Mouse (Mus musculus) left cerebral cortex, adult 2 months (tissue): ENCODE measurements around the gene Vamp9. TPM values are rescaled to one million over a fixed set of nuclear protein-coding genes. Genes with fewer than 3 reads are reported as not detected.
A peak's percentile ranks its signal among the peaks of the same experiment; 100 is the strongest.

Experiments used
- DNase-seq, 2 experiments: peaks; one replicate each; pipeline ENCODE4 v3.0.0; 2021 to 2022; ENCODE audit warnings: low spot score in 2 of 2, mixed read lengths in 1 of 2; ENCODE audit errors: extremely low spot score in 1 of 2
- H3K27ac ChIP-seq: fragments of 200-600 bp; 2 replicates; pipeline ENCODE4 v1.8.1; 2022
- H3K4me3 ChIP-seq: fragments of 200-600 bp; 2 replicates; pipeline ENCODE4 v1.8.1; 2022
- CTCF ChIP-seq: fragments of 200-600 bp; IDR thresholded peaks from 2 replicates; pipeline ENCODE4 v1.8.1; 2022; ENCODE audit warnings: antibody characterized with exemption, mild to moderate bottlenecking, moderate library complexity
- intact Hi-C: fragments of 180-260 bp; cut with DNase I; formaldehyde crosslinking; loops from one replicate; pipeline ENCODE4 v1.15.1; 2025
- long read RNA-seq, 2 experiments: library from polyadenylated mRNA; stranded (forward); transcript quantifications; one replicate each; pipeline ENCODE4 v2.0.0; 2021; ENCODE audit warnings: borderline mapping rate in 2 of 2
- total RNA-seq, 2 experiments: library from RNA; stranded (reverse); gene quantifications; 2 replicates each; pipeline ENCODE4 v1.2.3; 2021

Gene Vamp9
- 1 to 10 TPM in 1 of 2 experiments, under 1 TPM in 1; 0.77 to 1.2 TPM for total RNA-seq
- long read RNA-seq, experiment 1, result 0 reads
- long read RNA-seq, experiment 2, partial matches to known transcripts, result 0 of 1 reads
- long read RNA-seq, experiment 2, other reads (novel, unspliced or antisense), result 1 of 1 reads

DNA sequence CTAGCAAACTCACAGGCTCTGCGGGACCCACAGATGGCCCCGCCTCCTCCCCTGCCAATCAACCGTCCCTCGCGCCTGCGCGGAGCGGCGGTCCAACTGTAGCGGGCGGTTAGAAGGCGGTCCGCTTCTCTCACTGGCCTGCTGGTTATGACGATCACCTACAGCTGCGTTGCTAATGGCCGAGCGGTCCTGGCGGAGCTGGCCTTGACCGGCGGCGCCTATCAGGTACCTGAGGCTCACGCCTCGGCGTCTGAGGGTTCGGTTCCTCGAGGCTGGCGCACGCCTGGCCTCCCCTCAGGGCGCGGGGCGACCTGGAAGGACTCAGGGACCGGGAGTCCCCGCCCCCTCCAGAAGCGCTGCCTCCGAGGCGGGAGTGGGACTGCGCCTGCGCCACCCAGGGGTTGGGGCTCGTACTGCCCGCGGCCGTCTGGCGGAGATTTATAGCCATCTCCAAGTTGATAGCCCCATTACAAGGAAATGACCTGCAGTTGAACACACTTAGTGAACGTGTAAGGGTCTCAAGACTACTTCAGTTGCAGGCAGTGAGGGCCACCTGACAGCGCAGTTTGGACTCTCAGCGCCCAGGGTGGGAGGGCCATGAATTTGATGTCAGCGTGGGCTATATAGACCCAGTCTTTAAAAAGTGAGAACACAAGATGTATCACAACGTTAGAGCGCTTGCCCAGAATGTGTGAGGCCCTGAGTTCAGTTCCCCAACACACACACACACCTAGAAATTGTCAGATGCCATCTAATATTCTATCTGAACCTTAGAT is at the start of gene Vamp9:
Gene Vamp9, plus strand, starts transcription at position 74 of the 776 bp plus-strand sequence.
- DNase-seq, result peak; percentile 93 to 94
- peak; percentile 58 for TF ChIP-seq CTCF
- H3K27ac ChIP-seq, result peak within 1 kb of the TSS; percentile 87
- intact Hi-C loops, result loop anchor here (5.0 kb wide), 1 partner anchor 71 kb away; the partner anchor contains the start of genes 4930524J08Rik and Hnrnpd
- H3K4me3 ChIP-seq, result peak within 1 kb of the TSS; percentile 65

DNA sequence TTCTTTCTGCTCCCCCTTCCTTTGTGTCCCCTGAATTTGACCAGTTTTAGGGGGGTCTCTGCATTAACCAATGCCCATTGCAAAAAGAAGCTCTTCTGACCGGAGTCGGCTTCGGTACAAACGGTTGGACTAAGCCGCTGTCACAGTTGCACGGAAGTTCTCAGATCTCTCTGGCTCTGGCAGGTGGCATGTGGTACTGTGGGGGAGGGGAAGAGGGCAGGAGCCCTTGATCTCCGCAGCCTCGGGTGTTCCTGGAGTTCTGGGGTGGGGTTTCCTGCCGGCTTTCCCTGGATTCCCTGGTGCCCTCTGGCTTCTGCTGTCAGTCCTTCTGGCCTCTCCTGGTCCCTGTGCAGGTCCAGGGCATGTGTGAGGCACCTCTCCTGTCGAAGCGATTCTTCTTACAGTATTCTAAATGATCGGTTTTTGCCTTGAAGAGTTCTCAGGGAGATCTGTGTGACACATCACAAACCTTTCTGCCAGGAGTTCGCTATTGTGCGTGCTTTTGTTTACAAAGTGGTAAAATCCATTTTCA is 48.9 kb upstream of the Vamp9 start:
- no peak for DNase-seq
- TF ChIP-seq CTCF, result no peak
- Histone ChIP-seq H3K4me3 (no peak overlapping the region), H3K27ac (no peak overlapping the region)
- intact Hi-C loops, result no loop called here

DNA sequence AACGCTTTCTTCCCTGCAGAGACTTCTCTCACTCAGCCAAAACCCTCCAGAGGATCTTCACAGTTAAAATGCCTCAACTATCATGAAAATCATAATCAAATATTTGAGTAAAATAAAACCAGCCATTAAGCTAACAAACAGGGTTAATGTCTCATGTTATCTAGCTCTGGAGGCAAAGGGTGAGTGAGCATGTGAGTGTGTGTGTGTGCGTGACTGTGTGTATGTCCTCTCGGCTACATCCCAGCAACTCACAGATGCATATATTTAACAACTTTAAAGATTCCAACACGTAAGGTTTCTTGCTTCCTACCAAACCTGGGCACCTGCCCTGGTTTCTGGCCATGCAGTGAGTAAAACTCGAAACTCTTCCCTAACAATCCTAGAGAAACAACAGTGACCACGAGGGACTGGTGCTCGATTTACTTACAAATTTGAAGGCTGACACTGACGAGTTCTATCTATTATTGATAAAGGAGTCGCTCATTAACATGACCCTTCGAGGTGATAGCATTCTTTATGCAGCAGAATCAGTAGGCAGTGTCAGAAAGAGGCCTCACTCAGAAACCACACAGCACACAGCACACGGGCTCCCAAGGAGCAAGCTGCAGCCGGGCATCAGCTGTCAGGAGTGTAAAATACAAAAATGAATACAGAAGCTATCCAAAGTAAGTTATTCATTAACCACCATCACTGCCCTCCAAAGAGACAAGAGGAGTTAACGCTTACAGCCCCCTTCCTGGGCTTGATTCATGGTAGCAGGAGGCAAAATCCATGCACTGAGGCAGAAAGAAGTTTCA is 46.2 kb upstream of the Vamp9 start:
- Histone ChIP-seq H3K27ac (no peak overlapping the region), H3K4me3 (no peak overlapping the region)
- TF ChIP-seq CTCF, result no peak
- intact Hi-C loops, result no loop called here
- no peak for DNase-seq

DNA sequence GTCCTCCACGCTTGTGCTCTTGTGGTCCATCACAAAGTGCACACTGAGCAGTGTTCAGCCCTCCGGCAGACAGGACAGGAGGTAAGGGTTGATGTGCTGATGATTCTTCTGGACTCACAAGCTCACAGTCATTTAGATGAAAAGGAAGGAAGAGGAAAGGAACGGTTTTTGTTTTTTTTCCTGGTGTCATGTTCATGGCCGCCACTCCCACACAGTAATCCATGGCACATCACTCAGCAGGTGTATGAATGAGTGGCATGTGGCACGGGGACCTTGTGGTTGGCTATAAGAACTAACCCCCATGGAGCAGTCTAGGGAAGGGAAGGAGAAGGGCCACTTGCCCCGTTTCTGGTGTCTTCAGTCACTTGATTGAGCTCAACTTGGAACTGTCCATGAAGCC is 44.2 kb upstream of the Vamp9 start:
- H3K4me3 ChIP-seq, result no peak overlapping the region
- H3K27ac ChIP-seq, result no peak overlapping the region
- intact Hi-C loops, result no loop called here
- no peak for DNase-seq
- TF ChIP-seq CTCF, result no peak

- H3K27ac ChIP-seq, result no peak overlapping the region
- DNase-seq, result no peak
- TF ChIP-seq CTCF, result no peak
- no peak overlapping the region for H3K4me3 ChIP-seq
- intact Hi-C loops, result no loop called here
Measured at GRCm38 (mm10) chr5:99863656-99864380, 42.2 kb upstream of the Vamp9 start.

- no peak overlapping the region for H3K4me3 ChIP-seq
- TF ChIP-seq CTCF, result no peak
- no peak for DNase-seq
- intact Hi-C loops, result no loop called here
- no peak overlapping the region for H3K27ac ChIP-seq
Measured at GRCm38 (mm10) chr5:99865779-99866178, 40.3 kb upstream of the Vamp9 start.

GRCm38 (mm10) chr5:99868286-99868685 is 37.8 kb upstream of the Vamp9 start:
- no peak for TF ChIP-seq CTCF
- no peak for DNase-seq
- intact Hi-C loops, result no loop called here
- no peak overlapping the region for H3K27ac ChIP-seq
- H3K4me3 ChIP-seq, result no peak overlapping the region

DNA sequence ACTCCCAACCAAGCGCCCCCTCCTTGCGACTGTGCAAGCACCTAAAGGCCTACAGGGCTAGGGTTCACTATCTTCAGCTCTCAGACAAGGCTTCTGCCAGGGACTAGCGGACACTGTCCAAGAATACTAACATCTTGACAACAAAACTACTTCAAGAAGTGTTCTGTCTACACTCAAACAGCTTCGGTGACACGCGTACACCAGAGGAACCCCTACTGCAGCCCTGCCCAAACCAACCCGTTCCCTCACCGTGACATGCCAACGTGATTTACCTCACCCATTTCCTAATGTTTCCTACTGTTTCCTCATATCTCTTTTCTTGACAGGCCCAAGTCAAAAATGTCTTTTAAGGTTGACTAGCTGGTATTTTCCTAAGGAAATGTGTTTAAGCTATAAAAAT is 37.1 kb upstream of the Vamp9 start:
- no peak for TF ChIP-seq CTCF
- intact Hi-C loops, result no loop called here
- no peak overlapping the region for H3K4me3 ChIP-seq
- H3K27ac ChIP-seq, result no peak overlapping the region
- no peak for DNase-seq

- intact Hi-C loops, result no loop called here
- Histone ChIP-seq H3K27ac (no peak overlapping the region), H3K4me3 (no peak overlapping the region)
- no peak for TF ChIP-seq CTCF
- no peak for DNase-seq
Measured at GRCm38 (mm10) chr5:99877565-99877964, 28.5 kb upstream of the Vamp9 start.

DNA sequence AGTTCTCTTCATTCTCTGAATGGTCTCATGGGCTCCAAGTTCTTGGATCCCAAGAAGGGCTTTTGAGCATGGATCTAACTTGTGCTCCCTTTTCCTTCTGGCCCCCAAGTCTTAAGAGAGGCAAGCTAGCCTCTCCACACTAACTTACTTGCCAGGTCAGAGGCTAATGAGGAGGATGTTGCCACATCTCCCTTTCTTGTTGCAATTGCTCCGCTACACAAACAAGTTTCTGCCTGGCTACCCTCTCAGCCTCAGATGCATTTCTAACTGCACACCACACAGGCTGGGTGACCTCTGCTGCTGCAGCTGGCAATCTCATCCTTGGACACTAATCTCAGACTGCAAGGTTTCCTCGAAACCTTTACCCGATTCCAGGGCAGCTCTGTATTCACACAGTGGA is 23.6 kb upstream of the Vamp9 start:
- intact Hi-C loops, result loop anchor here (10.0 kb wide), 1 partner anchor 128 kb away; no protein-coding TSS in a partner anchor
- no peak overlapping the region for H3K4me3 ChIP-seq
- TF ChIP-seq CTCF, result no peak
- no peak for DNase-seq
- H3K27ac ChIP-seq, result no peak overlapping the region

- intact Hi-C loops, result loop anchor here (10.0 kb wide), 1 partner anchor 129 kb away; no protein-coding TSS in a partner anchor
- no peak for DNase-seq
- Histone ChIP-seq H3K4me3 (no peak overlapping the region), H3K27ac (no peak overlapping the region)
- no peak for TF ChIP-seq CTCF
Measured at GRCm38 (mm10) chr5:99884035-99884434, 22.0 kb upstream of the Vamp9 start.
